Mouse (Mus musculus) liver, embryonic 16.5 days (tissue): ENCODE measurements around the gene Cdk2ap2. TPM values are rescaled to one million over a fixed set of nuclear protein-coding genes. Genes with fewer than 3 reads are reported as not detected.
A peak's percentile ranks its signal among the peaks of the same experiment; 100 is the strongest.
"Not testable (repeated sequence)": the region's sequence is repeated elsewhere in the genome, so short reads cannot be mapped to it uniquely, and the experiment has no call there.

ENCODE experiments used
- ATAC-seq: fragments of 200-750 bp; cut with Nextera tagmentation; 2 replicates; pipeline ENCODE4 v1.8.0; 2017; ENCODE audit warnings: low read depth, mild to moderate bottlenecking, moderate number of reproducible peaks, moderate library complexity
- H3K27ac ChIP-seq: fragments of 300-500 bp; sonication (generic); 2 replicates; pipeline ENCODE4 v1.5.1; 2014; ENCODE audit warnings: mild to moderate bottlenecking, low read length
- H3K27me3 ChIP-seq: fragments of 300-500 bp; sonication (generic); 2 replicates; pipeline ENCODE4 v1.6.1; 2014; ENCODE audit warnings: low read depth, low read length, mixed read lengths; ENCODE audit not compliant: control insufficient read depth, insufficient read depth
- H3K36me3 ChIP-seq: fragments of 300-500 bp; sonication (generic); 2 replicates; pipeline ENCODE4 v1.6.1; 2014; ENCODE audit warnings: mild to moderate bottlenecking; ENCODE audit not compliant: control insufficient read depth, insufficient read depth
- H3K4me1 ChIP-seq: fragments of 300-500 bp; sonication (generic); 2 replicates; pipeline ENCODE4 v1.6.1; 2014; ENCODE audit warnings: low read depth, low read length, mixed read lengths; ENCODE audit not compliant: control insufficient read depth
- H3K4me2 ChIP-seq: fragments of 300-500 bp; sonication (generic); 2 replicates; pipeline ENCODE4 v1.6.1; 2014; ENCODE audit warnings: low read depth, low read length, mixed read lengths
- H3K4me3 ChIP-seq: fragments of 300-500 bp; sonication (generic); 2 replicates; pipeline ENCODE4 v1.5.1; 2014; ENCODE audit warnings: low read depth, mild to moderate bottlenecking, low read length
- H3K9ac ChIP-seq: fragments of 300-500 bp; sonication (generic); 2 replicates; pipeline ENCODE4 v1.6.1; 2014; ENCODE audit warnings: low read depth, low read length
- H3K9me3 ChIP-seq: fragments of 300-500 bp; sonication (generic); replicated peaks from 2 replicates; pipeline ENCODE4 v1.6.1; 2016; ENCODE audit warnings: low read length; ENCODE audit not compliant: control insufficient read depth
- WGBS: fragments of 180-500 bp; shearing (Covaris S2); extraction: QIAGEN DNeasy Blood & Tissue Kit; methylation state at CpG from one replicate; pipeline ENCODE4 v1.1.7; 2014; ENCODE audit not compliant: insufficient replicate concordance; 5-methylcytosine and 5-hydroxymethylcytosine counted together
- polyA plus RNA-seq: library from polyadenylated mRNA; unstranded; fragments of >200 nt; fragmentation: Nextera tagmentation; extraction: Ambion mirVana; gene quantifications from 2 replicates; pipeline ENCODE4 v1.2.1, GENCODE M21; 2015

The Cdk2ap2 gene
- polyA plus RNA-seq, 1 experiment from 2014 or later: 117 TPM

DNA sequence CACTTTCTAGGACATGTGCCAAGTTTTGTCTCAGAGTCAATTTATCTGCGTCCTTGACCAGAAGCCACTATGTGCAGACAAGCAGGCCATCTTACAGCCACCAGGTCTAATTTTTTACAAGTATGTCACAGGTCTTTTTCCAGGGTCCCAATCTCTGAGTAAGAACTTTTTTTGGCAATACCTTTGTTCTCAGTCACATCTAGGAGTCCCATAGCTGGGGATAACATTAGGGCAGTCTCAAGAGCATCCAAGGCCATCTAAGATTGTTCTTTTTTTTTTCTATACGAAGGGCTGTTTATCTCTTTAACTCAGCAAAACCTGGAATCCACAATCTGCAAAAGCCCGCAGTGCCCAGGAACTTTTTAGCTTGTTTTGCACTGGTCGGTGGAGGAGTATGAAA is 33.6 kb upstream of the Cdk2ap2 start:
- not testable (repeated sequence) for H3K9ac ChIP-seq, H3K27ac ChIP-seq, ATAC-seq, H3K9me3 ChIP-seq, H3K27me3 ChIP-seq, H3K36me3 ChIP-seq, H3K4me2 ChIP-seq, H3K4me3 ChIP-seq
- peaks cover 24% of the 10 kb centered on the region for H3K4me1 ChIP-seq
- 33% methylated on average over 3 of the region's 4 CpGs for WGBS

DNA sequence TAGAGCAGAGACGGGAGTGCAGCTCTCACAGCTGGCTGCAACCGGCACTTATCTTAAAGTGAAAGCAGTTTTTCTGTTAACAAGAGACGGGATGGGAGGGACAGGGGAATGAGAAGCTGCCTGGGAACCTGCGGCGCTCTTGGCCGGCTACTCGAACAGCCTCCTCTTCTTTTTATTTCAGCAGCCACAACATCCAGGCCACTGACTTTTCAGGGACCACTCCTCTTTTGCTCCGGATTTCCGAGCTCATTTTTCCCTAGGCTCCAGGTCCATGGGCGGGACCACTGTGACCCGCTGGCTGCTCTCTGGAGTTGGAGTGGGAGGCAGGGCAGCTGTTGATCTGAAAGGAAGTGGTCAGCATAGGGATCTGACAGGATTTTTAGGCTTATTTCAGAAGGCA is 32.5 kb upstream of the Cdk2ap2 start:
- H3K4me1 ChIP-seq: peaks cover 12% of the 10 kb centered on the region
- not testable (repeated sequence) for H3K4me2 ChIP-seq, H3K27me3 ChIP-seq, H3K4me3 ChIP-seq, ATAC-seq, H3K27ac ChIP-seq, H3K9me3 ChIP-seq, H3K36me3 ChIP-seq, H3K9ac ChIP-seq
- 0% methylated on average over 3 of the region's 11 CpGs for WGBS

DNA sequence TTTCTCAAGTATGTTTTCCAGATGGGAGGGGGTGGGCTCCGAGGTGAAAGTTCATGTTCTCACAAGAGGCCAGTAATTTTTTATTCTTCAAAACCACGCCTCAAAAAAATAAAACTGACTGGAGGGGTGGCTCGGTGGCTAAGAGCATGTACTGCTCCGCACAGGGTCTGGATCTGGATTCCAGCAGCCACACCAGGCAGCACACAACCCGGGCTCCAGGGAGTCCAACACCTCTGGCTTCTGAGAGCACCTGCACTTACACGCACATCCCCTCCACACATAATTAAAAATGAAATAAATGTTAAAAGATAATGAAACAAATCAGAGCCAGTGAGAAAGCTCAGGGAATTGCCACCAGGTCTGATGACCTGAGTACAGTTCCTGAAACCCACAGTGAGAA is 30.7 kb upstream of the Cdk2ap2 start:
- no peaks in the 10 kb centered on the region for H3K36me3 ChIP-seq
- H3K4me3 ChIP-seq: no peak overlapping the region
- ATAC-seq: no peak
- H3K4me2 ChIP-seq: no peak overlapping the region
- H3K27ac ChIP-seq: no peak overlapping the region
- no peaks in the 10 kb centered on the region for H3K27me3 ChIP-seq
- 62% methylated on average over 6 of the region's 6 CpGs for WGBS
- peaks cover 6% of the 10 kb centered on the region for H3K4me1 ChIP-seq
- no peaks in the 10 kb centered on the region for H3K9me3 ChIP-seq
- no peak overlapping the region for H3K9ac ChIP-seq

DNA sequence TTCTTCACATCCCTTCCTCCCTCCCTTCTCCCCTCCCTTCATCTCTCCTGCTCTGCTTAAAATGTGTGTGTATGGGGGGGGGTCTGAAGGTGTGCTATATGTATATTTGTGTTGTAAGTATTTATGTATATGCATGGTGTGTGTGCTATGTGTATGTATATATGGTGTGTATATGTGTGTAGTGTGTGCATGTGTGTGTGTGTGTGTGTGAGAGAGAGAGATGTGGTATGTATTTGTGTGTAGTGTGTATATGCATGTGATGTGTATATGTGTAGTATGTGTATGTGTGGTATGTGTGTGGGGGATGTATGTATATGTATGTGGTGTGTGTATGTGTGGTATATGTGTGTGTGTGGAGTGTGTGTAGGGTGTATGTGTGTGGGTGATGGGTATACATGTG is 30.1 kb upstream of the Cdk2ap2 start:
- no peak overlapping the region for H3K4me2 ChIP-seq
- ATAC-seq: no peak
- peaks cover 6% of the 10 kb centered on the region for H3K4me1 ChIP-seq
- no peak overlapping the region for H3K9ac ChIP-seq
- no peak overlapping the region for H3K27ac ChIP-seq
- no peaks in the 10 kb centered on the region for H3K9me3 ChIP-seq
- H3K4me3 ChIP-seq: no peak overlapping the region
- H3K36me3 ChIP-seq: no peaks in the 10 kb centered on the region
- H3K27me3 ChIP-seq: no peaks in the 10 kb centered on the region

DNA sequence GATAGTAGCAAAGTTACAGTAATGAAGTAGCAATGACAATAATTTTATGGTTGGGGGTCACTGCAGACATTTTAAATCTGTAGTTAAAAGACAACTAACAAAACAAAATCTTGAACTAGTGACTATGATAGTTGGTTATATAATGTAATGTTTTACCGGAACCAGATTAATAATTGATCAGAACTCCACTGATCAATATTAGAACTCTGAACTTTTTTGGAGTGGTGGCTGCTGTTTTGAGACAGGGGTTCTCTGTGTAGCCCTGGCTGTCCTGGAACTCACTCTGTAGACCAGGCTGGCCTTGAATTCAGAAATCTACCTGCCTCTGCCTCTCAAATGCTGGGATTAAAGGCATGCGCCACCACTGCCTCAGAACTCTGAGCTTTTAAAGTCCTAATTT is 28.7 kb upstream of the Cdk2ap2 start:
- not testable (repeated sequence) for H3K4me1 ChIP-seq, H3K9ac ChIP-seq, H3K9me3 ChIP-seq, H3K27me3 ChIP-seq, H3K36me3 ChIP-seq, H3K4me2 ChIP-seq, H3K4me3 ChIP-seq
- peak overlapping the region; percentile 68 for H3K27ac ChIP-seq
- ATAC-seq: 0 out of 2 replicates have a peak, but pooled peaks have one; percentile 48
- WGBS: 78% methylated on average over 2 of the region's 2 CpGs

DNA sequence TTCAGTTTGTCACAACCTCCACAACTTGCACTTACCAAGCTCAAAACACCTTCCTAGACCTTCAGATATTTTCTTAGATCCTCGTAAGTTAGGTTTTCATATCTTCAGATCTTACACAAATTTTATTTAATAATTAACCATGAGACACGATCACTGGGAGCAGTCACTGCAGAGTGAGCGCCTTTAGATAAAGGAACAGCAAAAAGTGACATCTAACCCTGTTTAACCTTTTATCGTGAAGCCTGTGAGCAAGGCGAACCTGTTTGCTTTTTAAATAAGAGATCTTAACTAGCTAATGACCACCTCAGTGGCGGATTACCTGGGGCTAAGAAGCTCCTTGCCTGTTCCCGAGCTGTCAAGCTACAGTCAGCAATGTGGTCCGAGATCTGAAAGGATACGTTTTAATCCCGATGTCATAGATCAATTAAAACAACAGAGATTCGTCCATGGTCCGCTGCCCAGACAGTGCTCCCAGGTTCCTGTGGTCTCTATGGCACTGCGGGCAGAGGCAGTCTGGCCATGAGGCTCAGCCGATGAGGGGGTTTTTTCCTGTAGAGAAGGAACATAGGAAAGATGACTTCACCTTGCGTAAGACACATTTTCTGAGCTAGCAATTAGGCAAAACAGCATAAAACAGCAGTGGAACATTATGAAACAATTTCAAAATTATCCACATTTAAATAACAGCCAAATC is 28.1 kb upstream of the Cdk2ap2 start:
- peak; percentile 60; the same call in 1 of the 2 replicates for ATAC-seq
- peak overlapping the region; percentile 68 for H3K27ac ChIP-seq

DNA sequence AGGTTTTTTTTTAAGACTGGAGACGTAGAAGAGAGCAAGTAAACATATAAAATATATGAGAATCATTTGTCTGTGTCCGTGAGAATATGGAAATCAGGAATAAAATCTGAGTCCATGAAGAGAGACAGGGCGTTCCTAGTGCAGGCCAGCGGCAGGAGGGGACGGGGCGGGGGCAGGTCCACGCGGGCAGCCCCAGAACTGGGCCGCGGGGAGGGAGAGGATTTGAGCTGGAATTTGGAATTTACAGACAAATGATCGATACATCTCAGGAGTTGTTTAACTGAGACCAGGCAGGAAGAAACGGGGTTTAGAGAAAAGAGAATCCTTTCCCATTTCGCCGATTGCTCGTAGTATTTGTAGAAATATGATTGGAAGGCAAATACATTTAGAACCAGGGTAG is 26.7 kb upstream of the Cdk2ap2 start:
- no peaks in the 10 kb centered on the region for H3K9me3 ChIP-seq
- no peak overlapping the region for H3K4me3 ChIP-seq
- H3K4me2 ChIP-seq: no peak overlapping the region
- H3K27me3 ChIP-seq: no peaks in the 10 kb centered on the region
- 59% methylated on average over 15 of the region's 15 CpGs for WGBS
- H3K36me3 ChIP-seq: no peaks in the 10 kb centered on the region
- H3K9ac ChIP-seq: no peak overlapping the region
- peaks cover 6% of the 10 kb centered on the region for H3K4me1 ChIP-seq
- ATAC-seq: peak; percentile 61
- H3K27ac ChIP-seq: peak overlapping the region; percentile 59

More for the DNA sequence above, 28.1 kb upstream of the Cdk2ap2 start:
- Histone ChIP-seq H3K4me3 (no peak overlapping the region), H3K4me2 (no peak overlapping the region), H3K27me3 (no peaks in the 10 kb centered on the region), H3K9me3 (no peaks in the 10 kb centered on the region), H3K9ac (no peak overlapping the region), H3K36me3 (no peaks in the 10 kb centered on the region), H3K4me1 (peaks cover 6% of the 10 kb centered on the region)
- WGBS: 62% methylated on average over 15 of the region's 15 CpGs

DNA sequence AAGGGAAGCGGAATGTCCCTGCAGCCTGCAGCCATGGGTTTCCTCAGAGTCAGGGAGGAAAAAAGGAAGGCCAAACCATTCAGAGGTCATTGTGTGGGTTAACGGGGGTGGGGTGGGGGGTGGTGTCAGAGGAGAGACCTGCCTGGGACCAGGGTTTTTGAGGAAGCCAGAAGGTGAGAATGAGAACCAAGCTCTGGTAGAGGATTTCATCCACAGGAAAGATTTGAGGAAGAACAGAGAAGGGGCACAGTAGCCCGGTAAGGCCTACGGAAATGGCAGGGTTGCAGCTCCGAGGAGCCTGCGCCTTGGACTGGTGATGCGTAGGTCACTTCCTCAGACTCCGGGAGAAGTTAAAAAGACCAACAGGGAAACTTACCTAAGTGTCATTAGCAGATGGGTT is 26.2 kb upstream of the Cdk2ap2 start:
- no peak overlapping the region for H3K4me2 ChIP-seq
- H3K27ac ChIP-seq: peak overlapping the region; percentile 59
- H3K9ac ChIP-seq: no peak overlapping the region

DNA sequence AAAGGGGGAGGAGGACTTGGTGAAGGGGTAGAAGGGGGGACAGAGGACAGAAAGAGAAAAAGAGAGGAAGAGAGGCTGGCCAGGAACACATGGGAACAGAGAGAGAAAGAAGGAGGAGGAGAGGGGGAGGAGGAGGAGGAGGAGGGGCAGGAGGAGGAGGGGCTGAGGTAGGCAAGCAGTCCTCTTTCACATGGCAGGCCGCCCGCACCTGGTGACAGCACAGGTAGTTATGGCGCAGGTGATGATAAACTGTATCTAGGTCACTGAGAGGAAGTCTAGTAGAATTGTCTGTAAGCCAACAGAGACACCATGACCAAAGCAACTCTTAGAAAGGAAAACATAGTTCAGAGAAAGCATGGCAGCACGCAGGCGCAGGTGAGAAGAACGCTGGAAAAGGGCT is 25.6 kb upstream of the Cdk2ap2 start:
- Histone ChIP-seq H3K27ac (peak overlapping the region; percentile 59; the same call in 1 of the 2 replicates), H3K9me3 (no peaks in the 10 kb centered on the region), H3K9ac (no peak overlapping the region), H3K27me3 (no peaks in the 10 kb centered on the region), H3K4me2 (no peak overlapping the region), H3K4me1 (peaks cover 5% of the 10 kb centered on the region), H3K36me3 (no peaks in the 10 kb centered on the region), H3K4me3 (no peak overlapping the region)
- 87% methylated on average over 6 of the region's 6 CpGs for WGBS
- ATAC-seq: no peak

More for the DNA sequence above, 26.2 kb upstream of the Cdk2ap2 start:
- Histone ChIP-seq H3K9me3 (no peaks in the 10 kb centered on the region), H3K27me3 (no peaks in the 10 kb centered on the region), H3K4me1 (peaks cover 6% of the 10 kb centered on the region), H3K4me3 (no peak overlapping the region), H3K36me3 (no peaks in the 10 kb centered on the region)
- 34% methylated on average over 8 of the region's 8 CpGs for WGBS
- ATAC-seq: peak; percentile 25; the same call in 1 of the 2 replicates
